Mouse (Mus musculus) c-Kit-negative CD71-positive TER-119-positive erythroid progenitor cells, embryonic 14.5 days (primary cell): ENCODE results near the gene Ovca2.
"Not testable (repeated sequence)": the region's sequence is repeated elsewhere in the genome, so short reads cannot be mapped to it uniquely, and the experiment has no call there.

ENCODE experiments used
- DNase-seq: peaks from one replicate; pipeline ENCODE4 v3.0.0-alpha.2; 2013; ENCODE audit warnings: low read depth, low spot score

Gene Ovca2

DNA sequence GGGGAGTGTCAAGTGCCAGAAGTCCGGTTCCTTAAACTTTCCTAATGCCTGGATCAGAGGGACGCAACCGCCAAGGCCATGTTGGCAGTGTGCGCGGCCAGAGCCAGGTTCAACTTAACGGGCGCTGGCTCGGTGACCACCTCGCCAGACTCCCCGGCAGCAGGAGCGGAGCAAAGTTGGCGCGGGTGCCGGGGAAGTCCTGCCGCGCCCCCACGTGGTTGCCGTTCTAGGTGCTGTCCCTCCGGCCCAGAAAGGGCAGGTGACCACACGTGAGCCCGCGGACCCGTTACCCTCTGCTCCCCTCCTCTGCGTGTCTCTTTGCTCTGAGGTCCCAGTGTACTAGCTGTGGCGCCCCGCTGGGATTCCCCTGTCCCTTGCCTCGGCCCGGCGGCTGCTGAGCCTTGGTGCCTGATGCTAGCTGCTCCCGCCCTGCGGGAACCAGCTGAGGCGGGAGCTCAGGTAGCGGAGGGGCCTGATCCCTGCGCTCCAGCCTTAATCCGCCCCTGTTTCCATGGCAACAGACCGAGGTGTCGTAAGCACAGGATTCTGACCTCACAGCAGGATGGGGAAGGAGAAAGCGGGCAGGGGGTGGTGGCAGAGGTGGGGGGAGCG is 16.3 kb upstream of the Ovca2 start:
- no peak for DNase-seq

DNA sequence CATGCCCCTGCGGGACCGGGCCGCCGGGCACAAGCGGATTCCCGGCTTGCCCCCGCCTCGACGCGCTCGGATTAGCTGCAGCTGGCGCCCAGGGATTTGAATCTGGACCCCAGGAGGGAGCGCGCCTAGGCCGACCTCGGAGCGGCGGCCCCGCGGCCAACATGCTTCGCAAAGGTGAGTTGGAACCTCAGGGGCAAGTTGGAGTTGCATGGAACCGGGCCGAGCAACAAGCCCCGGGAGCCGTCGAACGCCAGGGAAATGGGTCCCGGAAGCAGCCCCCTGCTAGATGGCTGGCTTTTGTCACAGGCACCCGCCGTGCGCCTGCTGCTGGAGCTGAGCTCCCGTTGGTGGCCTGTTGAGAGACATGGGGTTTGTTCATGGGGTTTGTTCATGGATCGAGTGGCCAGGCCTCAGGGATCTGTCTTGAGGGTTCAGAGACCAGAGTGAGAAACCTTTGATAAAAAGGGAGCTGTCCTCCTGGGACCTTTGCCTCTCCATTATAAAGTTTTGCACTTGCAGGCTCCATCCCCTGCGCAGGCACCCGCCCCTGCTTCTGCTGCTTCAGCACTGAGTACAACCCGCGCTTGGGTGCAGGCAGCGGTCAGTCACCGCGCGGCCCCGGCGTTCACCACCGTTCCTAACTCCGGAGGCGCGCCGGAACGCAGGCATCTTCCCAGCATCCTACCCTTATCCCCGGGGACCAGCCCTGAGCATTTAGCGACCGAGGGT is 15.7 kb upstream of the Ovca2 start:
- DNase-seq, result no peak

DNA sequence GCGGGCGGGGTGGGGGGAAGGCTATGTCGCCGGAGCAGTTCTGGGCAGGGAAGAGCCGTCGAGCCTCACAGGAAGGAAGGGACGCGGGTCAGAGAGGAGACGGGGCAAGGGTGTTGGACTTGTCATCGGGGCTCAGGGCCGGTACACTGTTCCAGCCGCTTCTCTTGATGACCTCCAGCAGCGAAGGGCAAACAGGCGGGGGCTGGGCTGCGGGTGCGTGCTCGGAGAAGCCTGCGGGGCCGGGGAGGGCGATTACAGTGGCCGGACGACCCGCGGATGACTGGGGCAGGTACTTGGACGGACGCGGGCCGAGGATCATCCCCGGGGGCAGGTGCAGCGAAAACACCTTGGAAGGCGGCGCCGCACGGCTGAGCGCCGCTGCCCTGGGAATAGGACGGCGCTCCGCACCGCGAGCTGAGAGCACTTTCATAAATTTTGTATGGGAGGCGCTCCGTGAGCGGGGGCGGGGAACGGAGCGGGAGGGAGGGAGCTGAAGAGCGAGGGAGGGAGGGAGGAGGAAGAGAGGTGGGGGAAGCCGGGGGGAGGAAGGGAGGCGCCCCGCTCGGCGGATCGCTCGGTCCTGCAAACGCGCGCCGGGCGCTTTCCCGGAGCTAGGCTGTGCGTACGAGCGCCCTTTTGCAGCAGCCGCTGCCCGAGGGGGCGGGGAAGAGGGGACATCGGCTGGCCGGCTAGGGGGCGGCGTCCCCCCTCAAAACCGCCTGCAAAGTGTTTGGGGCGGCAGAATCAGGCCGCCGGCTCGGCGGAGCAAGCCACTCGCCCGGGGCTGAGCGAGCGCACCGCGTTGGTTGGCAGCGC is 14.8 kb upstream of the Ovca2 start, which contains the start of gene Rtn4rl1:
TSS of gene Rtn4rl1 (plus strand) at position 528 of the 816 bp plus-strand sequence.
- no peak for DNase-seq

DNA sequence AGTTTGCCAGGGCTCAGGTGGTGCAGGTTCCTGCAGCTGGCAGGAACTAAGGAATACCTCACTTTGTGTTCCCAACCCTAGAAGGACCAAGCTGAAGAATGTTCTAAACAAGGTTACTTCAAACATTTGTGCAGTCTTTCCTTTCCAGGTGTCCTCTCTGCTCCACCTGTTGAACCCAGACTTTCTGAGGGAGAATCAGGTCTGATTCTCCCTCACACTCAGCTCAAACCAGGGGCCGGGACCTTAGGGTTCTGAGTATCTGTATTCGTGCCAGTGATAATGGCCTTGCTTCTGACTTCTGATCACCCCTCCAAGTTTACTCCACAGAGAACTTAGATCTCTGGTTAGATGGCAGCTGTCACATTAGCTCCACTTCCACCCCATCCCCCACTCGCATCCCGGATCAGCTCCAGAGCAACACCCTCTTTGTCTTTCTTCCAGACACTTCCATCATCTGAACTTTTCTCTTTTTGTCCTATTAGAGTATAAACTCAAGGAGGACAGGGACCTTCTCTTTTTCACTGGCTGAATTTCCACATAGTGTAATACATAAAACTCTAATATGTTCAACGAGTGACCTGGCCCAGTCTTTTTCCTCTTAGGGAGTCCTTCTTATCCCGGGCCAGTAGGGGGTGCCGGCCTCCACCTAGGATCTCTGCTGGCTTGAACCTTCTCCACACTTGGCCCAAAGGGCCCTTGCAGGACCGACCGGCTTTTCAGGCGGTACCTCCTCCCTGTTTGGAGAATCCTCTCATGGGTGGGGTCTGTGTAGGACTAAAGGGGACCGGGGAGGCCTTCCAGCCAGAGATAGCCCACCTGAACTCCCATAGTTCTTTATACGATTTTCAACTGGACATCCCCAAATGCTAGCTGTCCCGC is 13.9 kb upstream of the Ovca2 start:
- no peak for DNase-seq

DNA sequence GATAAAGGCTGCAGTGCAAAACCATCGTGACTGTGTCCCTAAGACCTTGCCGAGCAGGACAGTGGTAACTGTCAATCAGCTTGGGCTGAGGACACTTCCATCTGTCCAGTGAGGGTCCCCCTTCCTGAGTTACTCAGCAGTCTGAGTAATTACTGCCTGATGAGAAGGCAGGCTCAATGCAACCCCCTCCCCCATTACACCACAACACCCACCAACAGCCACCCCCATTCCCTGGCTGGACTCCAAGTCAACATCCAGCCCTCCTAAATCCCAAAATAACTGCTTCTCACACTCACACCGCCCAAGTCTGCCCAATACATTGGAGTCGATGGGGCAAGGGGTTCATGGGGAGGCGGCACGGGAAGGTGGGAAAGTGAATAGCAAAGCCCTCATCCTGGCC is 13.2 kb upstream of the Ovca2 start:
- DNase-seq, result no peak

DNA sequence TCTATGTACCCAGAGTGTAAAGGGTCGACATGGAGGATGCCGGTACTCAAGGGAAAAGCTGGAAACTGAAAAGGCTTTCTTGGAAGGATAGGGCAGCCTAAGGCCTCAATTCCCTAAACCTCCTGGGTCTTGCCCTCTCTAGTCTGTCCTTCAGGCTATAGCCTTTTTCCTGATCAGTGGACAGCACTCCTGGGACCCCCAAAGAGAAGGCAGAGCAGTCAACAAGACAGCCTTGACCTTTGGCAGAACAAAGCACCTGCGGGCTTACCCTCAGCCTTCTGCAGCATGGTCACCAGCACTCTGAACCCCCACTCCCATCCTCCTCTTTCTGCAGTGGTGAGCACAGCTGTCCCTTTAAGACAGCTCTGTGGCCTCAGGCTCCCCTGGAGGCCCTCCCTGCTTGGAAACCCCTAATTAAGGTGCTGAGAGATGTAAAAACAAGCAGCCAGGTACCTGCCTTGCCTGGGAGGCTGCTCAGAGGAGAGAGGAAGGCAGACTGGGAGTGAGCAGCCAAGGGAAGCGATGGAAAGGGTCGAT is 12.3 kb upstream of the Ovca2 start, which contains the start of gene Dph1:
TSS of gene Dph1 (minus strand) at position 337 of the 537 bp plus-strand sequence.
- no peak for DNase-seq

DNA sequence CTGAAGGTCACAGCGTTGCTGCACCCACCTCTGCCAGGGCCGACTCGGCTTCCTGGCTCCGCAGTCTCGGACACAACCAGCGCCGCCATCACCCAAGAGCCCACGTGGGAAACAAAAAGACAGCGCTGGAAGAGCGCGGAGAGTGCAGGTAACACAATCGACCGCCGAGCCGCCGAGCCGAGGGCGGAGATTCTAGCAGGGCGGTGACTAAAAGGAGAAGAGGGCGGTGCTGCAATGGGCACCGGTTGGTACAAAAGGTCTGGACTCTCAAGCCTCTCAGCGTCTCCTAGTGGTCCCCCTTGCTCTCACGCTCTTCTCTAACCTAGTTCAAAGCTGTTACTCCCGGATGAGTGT is 11.7 kb upstream of the Ovca2 start:
- peak; percentile 62 for DNase-seq

DNA sequence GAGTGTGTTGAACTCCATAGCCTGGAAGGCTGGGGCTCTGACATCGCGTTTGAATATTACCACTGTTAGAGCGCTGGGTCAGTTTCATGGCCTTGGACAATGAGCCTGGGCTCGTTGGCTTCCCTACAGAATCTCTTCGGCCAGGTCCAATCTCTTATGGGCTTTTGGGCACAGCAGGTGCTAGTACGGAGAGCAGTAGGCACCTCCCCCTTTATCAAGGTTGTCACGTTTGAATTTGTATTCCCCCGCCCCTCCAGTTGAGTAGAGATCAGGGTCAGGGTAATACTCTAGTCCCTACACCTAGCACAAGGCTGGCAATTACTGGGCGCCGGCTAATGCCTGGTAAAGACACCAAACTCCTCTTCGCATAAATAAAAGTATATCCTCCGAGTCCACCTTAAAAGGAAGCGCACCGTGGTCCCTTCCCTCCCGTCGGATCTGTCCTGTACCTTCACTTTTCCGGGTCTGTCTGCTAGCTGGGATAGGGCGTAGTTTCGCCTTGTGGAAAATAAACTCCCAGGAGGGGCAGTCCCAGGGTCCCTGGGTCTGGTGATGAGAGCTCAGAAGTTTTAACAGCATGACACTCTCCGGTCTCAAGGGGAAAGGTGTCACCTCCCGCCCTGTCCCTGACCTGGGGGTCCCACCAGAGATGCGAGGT is 11.2 kb upstream of the Ovca2 start:
- no peak for DNase-seq

DNA sequence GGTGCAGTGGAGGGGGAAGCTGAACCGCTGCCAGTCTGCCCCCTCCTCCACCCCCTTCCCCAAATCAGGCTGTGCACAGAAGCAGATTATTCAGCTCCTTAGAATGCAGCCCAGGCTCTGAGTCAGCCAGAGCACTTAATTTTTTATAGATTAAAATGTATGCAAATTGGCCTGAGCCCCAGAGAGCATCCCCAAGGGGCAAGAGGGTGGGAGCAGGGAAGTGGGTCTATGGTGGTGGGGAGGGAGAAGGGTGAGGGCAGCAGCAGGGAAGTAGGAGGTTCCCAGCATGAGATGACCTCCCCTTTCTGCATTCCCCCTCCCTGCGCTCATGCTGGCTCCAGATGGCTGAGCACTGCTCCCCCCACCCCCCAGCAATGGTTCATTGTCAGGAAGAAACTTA is 6.4 kb upstream of the Ovca2 start:
- no peak for DNase-seq

DNA sequence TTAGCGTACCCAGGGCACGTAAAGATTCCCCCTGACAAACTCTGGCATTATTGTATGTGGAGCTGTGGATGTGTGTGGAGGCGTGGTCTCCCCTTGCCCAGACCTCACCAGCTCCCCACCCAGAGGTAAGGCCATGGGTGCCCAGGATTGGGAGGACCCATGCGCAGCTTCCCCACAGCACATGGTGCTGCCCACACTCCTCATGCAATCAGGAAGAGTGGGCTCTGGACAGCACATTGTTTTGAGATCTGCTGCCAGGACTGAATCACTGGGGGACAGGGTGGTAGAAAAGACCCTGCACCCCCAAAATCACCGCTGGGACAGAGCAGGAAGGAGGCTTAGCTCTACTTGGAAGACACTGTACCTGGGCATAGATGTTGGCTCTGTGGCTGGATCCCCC is 5.9 kb upstream of the Ovca2 start:
- no peak for DNase-seq

DNA sequence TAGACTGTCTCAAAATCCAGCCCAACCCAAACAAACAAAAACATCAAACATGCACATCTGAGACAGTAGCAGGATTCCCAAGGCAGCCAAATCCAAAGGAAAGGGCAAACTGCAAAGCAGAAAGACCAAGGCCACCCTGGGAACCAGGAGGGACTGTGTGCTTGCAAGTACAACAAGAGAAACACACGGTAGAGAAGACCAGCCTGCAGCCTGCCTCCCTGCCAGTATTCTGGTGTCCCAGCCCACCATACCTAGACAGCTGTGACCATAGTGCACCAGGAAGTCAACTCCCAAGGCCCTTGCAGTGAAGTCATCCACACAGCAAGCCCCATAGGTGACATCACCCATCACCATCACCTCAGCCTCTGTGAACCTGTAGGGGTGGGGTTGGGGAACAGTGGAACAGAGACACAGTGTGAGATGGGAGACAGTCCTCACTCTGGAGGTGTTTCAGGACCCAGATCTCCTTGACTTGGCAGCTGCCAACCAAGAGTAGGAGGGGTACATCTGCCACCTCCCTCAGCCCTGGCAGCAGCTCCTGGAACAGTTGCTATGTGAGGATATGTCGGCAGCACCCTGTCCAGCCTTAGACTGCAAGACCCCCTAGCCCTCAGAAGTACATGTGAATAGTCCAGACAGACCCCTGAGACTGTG is 5.4 kb upstream of the Ovca2 start:
- DNase-seq, result no peak

DNA sequence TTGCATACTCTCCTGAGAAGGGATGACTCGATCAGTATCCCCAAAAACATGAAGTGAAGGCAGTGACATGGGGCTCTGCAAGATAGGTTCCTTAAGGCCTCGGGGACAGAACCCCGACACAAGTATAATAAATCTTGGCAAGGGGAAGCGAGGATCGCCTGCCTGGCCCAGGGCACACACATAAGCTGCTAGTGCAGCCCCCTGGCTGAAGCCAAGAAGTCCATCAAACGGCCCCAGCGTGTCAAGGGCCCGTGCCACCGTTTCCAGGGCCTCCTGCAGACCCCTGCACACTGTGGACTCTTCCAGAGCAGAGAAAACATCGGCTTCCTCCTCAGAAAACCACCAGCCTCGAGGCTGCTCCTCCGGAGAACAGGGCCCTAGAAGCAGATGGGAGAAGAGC is 624 bp downstream of the Ovca2 start:
- no peak for DNase-seq

DNA sequence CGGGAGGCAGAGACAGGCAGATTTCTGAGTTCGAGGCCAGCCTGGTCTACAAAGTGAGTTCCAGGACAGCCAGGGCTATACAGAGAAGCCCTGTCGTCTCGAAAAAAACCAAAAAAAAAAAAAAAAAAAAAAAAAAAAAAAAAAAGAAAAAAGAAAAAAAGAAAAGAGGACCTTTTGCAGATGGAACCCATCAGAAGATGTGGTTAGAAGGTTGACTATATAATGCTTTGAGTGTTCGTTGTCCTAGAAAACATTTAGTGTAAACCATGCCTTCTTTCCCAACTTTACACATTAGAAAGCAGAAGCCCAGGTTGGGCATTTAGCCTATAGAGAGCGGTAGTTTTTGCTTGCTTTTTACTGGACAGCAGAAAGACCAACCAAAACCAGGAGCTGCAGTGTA is 4.1 kb downstream of the Ovca2 start:
- DNase-seq, result not testable (repeated sequence)

DNA sequence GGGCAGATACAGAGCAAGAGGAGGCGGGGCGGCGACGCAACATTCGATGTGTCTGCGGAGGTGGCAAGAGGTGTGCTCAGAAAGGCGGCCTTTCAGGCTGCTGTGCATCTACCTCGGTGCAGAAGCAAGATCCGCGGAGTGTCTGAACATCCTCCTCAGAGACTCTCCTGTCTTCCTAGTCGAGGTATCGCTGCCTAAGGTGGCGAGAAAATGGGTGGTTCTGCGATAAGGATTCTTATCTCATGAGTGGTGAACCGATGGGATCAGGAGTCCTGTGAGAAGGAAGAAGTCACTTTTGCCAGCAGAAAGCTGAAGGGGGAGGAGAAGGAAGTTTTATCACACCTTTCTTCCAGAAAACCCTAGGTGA is 4.9 kb downstream of the Ovca2 start:
- no peak for DNase-seq

DNA sequence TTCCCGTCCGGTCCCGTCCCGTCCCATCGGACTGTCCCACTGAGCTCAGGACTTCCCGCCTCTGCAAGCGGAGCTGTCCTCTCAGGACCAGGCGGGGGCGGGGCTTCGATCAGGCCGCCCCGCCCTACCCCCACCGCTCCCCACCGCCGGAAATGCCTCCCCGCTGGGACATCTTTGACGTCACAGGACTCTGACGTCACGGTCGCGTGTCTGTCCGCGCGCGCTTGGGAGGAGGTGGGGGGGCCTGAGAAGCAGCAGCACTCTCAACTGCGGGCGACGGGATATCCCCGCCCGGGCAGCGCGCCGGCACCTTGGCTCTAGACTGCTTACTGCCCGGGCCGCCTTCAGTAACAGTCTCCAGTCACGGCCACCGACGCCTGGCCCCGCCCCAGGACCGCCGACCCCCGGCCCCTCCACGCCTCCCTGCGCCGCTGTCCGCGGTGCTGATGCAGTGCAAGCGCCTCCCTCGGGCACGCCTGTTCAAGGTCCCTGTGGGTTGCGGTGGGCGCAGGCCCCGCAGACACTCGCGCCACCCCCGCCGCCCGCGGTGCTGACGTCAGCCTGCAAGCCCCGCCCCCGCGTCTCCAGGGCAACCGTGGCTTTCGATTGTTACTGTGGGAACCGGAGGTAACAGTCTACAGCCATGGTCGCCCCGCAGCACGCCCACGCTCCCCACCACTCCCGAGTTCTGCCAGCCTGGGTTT is 5.4 kb downstream of the Ovca2 start:
- no peak for DNase-seq

DNA sequence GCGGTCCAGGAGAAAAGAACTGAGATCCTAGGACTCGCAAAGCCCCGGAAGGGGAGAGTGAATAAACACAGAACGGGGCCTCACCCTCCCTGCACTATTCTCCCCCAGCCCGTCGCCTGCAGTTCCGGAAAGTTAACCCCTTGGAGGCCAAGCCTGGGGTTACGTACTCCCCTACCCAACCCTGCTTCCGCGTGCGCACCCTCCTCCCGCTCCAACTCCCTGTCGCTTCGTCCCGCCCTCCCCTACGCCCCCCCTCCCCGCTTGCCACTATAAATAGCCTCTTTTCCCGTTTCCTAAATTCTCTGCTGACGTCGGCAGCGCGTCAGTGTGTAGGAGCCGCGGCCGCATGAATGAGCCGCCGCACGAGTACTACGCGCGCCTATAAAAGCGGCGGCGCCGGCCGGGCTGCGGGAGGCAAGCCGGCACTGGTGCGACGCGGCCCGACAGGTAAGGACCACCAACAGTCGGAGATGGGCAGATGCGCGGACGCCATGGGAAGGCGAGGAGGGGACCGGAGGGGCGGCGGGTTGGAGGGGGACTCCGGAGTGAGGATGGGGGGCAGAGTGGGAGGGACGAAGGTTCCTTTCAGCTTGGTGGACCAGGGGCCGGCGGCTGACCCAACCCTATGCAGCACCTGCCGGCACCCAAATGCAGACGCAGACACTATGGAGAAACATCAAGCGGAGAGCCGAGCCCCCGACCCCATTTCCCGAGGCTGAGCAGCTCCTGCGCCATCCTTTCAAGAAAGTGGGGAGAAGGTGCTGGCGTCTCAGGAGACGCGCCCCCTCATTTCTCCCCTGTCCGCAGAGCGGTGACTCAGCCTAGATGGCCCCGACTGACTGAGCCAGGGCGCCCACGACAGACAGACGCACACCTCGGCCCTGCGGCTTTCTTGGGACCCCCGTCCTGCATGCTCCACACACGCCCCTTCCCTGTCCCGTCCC is 6.2 kb downstream of the Ovca2 start:
- no peak for DNase-seq

DNA sequence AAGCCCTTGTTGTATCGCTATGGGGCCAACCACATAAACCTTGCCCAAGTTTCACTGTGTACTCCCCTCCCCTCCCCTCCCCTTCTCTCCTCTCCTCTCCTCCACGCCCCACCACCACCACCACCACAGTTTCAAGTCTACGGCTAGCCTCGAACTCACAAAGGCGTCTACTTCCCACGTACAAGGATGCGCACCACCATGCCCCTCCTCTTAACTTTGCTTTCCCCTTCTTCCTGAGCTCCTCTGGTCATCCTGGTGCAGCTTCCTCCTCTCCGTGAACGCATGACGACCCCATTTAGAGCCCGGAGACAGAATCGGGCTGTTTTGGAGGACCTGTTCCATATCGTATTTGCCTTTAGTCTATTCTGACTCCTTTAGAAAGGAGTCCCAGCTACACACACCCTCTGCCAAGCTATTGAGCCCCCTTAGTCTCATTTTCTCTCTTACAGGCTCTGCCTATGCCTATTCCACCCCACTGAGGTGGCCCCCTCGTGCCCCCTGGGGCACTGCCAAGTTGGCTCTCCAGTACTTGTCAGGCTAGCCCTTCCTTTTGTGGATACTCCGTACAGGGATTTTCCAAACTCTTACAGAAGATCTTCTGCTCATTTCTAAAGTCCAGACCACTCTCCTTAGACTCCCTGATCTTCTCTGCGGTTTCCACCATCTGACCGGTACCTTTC is 7.3 kb downstream of the Ovca2 start:
- DNase-seq, result no peak

DNA sequence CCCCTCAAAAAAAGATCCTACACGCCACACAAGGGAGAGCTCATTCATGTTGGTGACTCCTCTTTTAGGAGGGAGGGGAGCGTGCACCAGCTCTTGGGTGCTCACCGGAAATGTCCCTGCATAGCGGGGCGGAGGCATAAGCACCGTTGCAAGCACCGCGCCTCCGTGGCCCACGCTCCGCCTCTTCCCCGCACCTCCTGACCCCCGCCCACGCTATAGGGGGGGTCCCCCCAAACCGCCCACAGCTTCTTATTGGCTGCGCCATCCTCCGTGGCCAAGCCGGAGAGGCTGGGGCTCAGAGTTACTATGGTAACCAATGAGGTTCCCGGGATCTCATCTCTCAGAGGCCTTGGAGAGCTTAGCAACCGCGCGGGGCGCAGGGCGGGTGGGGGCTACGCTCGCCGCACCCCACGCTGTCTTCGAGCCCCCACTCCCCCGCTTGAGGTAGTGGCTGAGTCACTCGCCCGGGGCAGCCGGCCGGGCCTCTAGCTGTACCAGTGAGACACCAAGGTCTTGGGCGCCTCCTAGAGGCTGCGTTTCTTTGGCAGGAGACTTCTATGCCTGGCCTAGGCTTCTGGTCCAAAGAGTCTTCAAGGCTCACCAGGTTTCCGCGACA is 8.4 kb downstream of the Ovca2 start:
- no peak for DNase-seq
